Mouse (Mus musculus): ENCODE data around the gene Olfr1394.
"Not testable (repeated sequence)": the region's sequence is repeated elsewhere in the genome, so short reads cannot be mapped to it uniquely, and the experiment has no call there.

The Olfr1394 gene

GRCm38 (mm10) chr11:49189737-49190136 lies 35.6 kb downstream of the Olfr1394 start:
- DNase-seq (ENCODE audit: low read depth, low spot score): peak; percentile 16

- no peak for DNase-seq (ENCODE audit: low read depth, low spot score)
Measured at GRCm38 (mm10) chr11:49191083-49191482, 36.9 kb downstream of the Olfr1394 start.

GRCm38 (mm10) chr11:49194771-49195170 lies 40.6 kb downstream of the Olfr1394 start:
- DNase-seq (ENCODE audit: low read depth, low spot score): not testable (repeated sequence)

- no peak for DNase-seq (ENCODE audit: low read depth, low spot score)
Measured at GRCm38 (mm10) chr11:49195819-49196322, 41.7 kb downstream of the Olfr1394 start.

- DNase-seq (ENCODE audit: low read depth, low spot score): no peak
Measured at GRCm38 (mm10) chr11:49200666-49201065, 46.5 kb downstream of the Olfr1394 start.

- no peak for DNase-seq (ENCODE audit: low read depth, low spot score)
Measured at GRCm38 (mm10) chr11:49201142-49201541, 47.0 kb downstream of the Olfr1394 start.

GRCm38 (mm10) chr11:49202071-49202470 lies 47.9 kb downstream of the Olfr1394 start:
- no peak for DNase-seq (ENCODE audit: low read depth, low spot score)

GRCm38 (mm10) chr11:49202523-49203061 lies 48.4 kb downstream of the Olfr1394 start:
- peak; percentile 7 for DNase-seq (ENCODE audit: low read depth, low spot score)

- peak; percentile 94 for DNase-seq (ENCODE audit: low read depth, low spot score)
Measured at GRCm38 (mm10) chr11:49203129-49203768, 49.1 kb downstream of the Olfr1394 start, which contains the start of gene Zfp62. Gene Zfp62 (plus strand): TSS chr11:49203292.

- DNase-seq (ENCODE audit: low read depth, low spot score): peak; percentile 42
Measured at GRCm38 (mm10) chr11:49203771-49204497, 49.8 kb downstream of the Olfr1394 start.

- DNase-seq (ENCODE audit: low read depth, low spot score): no peak
Measured at GRCm38 (mm10) chr11:49205080-49205590, 51.0 kb downstream of the Olfr1394 start.

GRCm38 (mm10) chr11:49207495-49207894 lies 53.3 kb downstream of the Olfr1394 start:
- DNase-seq (ENCODE audit: low read depth, low spot score): no peak
